ENCODE assay signal across 27 mouse cellular contexts in genomic region chr11:53304044-53304840, GRCm38 (mm10). TPM values are rescaled to one million over a fixed set of nuclear protein-coding genes. Genes with fewer than 3 reads are reported as not detected.
A peak's percentile ranks its signal among the peaks of the same experiment; 100 is the strongest.
DNase-seq lines count a peak whose midpoint lies in the region; ATAC-seq and TF ChIP-seq lines count a peak whose summit lies in the region.
"Had no signal": no experiment of that assay in that cellular context is flagged by ENCODE, and none has a peak within 500 bp of the region (broad histone marks: within the 10 kb centered on the region; RNA-seq: fewer than 3 reads in every experiment).

No protein-coding gene starts in this region.

- no peaks in the 10 kb centered on the region for H3K27me3 ChIP-seq in Patski
- no peaks in the 10 kb centered on the region for H3K27me3 ChIP-seq in stomach, postnatal 0 days (ENCODE audit: control insufficient read depth, insufficient read depth, low read length)
- H3K27me3 ChIP-seq: hindbrain, embryonic 12.5 days; limb, embryonic 15.5 days; liver, embryonic 15.5 days had no signal

- TF ChIP-seq EP300 in stomach, postnatal 0 days (optimal IDR thresholded peaks at IDR 0.05) = no peak

- H3K4me3 ChIP-seq in layer of hippocampus, adult 2 months = no peak overlapping the region
- H3K4me3 ChIP-seq in stomach, postnatal 0 days (ENCODE audit: low read depth, low read length) = no peak overlapping the region
- H3K4me3 ChIP-seq: erythroblast, embryonic 14.5 days; heart, embryonic 10.5 days; hindbrain, embryonic 12.5 days; limb, embryonic 10.5 days; limb, embryonic 15.5 days; liver, embryonic 15.5 days had no signal

- CTCF ChIA-PET in Patski (lab: Charles Lee) = interaction anchor here (1.4 kb wide), 1 partner anchor 10 kb away, joined by 3 read pairs; no protein-coding TSS in a partner anchor

- peak; percentile 26; the same call in 1 of the 2 replicates for TF ChIP-seq CTCF in layer of hippocampus, adult 2 months (conservative IDR thresholded peaks at IDR 0.05)
- peak; percentile 29 for TF ChIP-seq CTCF in Patski (IDR thresholded peaks at IDR 0.05)
- TF ChIP-seq CTCF in stomach, postnatal 0 days (IDR thresholded peaks at IDR 0.05; ENCODE audit: low read depth) = peak; percentile 21; the same call in 1 of the 2 replicates

- POLR2A ChIA-PET in Patski (lab: Charles Lee) = no interaction called here

- no peaks in the 10 kb centered on the region for H3K36me3 ChIP-seq in stomach, postnatal 0 days (ENCODE audit: control insufficient read depth, insufficient read depth, low read length)
- H3K36me3 ChIP-seq: heart, embryonic 10.5 days; hindbrain, embryonic 12.5 days; limb, embryonic 10.5 days; limb, embryonic 15.5 days; liver, embryonic 15.5 days had no signal

- no peak for ATAC-seq in Patski
- no peak for ATAC-seq in stomach, postnatal 0 days (ENCODE audit: low FRiP score, low TSS enrichment)
- ATAC-seq: forebrain, postnatal 0 days; hindbrain, postnatal 0 days; intestine, embryonic 16.5 days; midbrain, embryonic 16.5 days had no signal

- no peaks in the 10 kb centered on the region for H3K9me3 ChIP-seq in stomach, postnatal 0 days (ENCODE audit: control insufficient read depth, low read length)
- H3K9me3 ChIP-seq: heart, embryonic 10.5 days; hindbrain, embryonic 12.5 days; limb, embryonic 10.5 days; limb, embryonic 15.5 days; liver, embryonic 15.5 days had no signal

- intact Hi-C loops in gastrocnemius, postnatal 14 days (cut with DNase I; ENCODE audit: low total_unique reads) = no loop called here

- H3K27ac ChIP-seq in layer of hippocampus, adult 2 months = no peak overlapping the region
- no peak overlapping the region for H3K27ac ChIP-seq in stomach, postnatal 0 days (replicated peaks)
- H3K27ac ChIP-seq: heart, embryonic 10.5 days; hindbrain, embryonic 12.5 days; hindbrain, postnatal 0 days; limb, embryonic 10.5 days; limb, embryonic 15.5 days; liver, embryonic 15.5 days had no signal

- peaks cover 16% of the 10 kb centered on the region for H3K4me1 ChIP-seq in stomach, postnatal 0 days (replicated peaks; ENCODE audit: control insufficient read depth, insufficient read depth)

- no peak for DNase-seq in layer of hippocampus, adult 2 months (ENCODE audit: low spot score in 2 of 2)
- no peak for DNase-seq in layer of hippocampus, adult 11-12 months (ENCODE audit: low spot score)
- DNase-seq in A20 (ENCODE audit: low read depth, low spot score) (peak; percentile 34), Patski (ENCODE audit: low read depth, low spot score) (no peak)
- DNase-seq in stomach, postnatal 0 days (ENCODE audit: low spot score) = no peak
- DNase-seq in right cerebral cortex, adult 18-20 months = no peak
- DNase-seq in gastrocnemius, postnatal 14 days = no peak
- DNase-seq: adrenal gland, postnatal 36 days; cerebellum, adult 18-20 months; cerebellum, postnatal 10 days; forebrain, postnatal 0 days; heart, postnatal 36 days; kidney, adult 8-10 months; kidney, postnatal 10 days; lung, embryonic 14.5 days; lung, postnatal 14 days; spleen, adult 18-20 months; thymus, postnatal 4 days had no signal

- no peak overlapping the region for H3K4me2 ChIP-seq in stomach, postnatal 0 days (replicated peaks; ENCODE audit: low read depth)
- H3K4me2 ChIP-seq: hindbrain, embryonic 12.5 days; limb, embryonic 15.5 days; liver, embryonic 15.5 days; lung, embryonic 14.5 days had no signal

- 82% methylated on average over 14 of the region's 14 CpGs for WGBS in stomach, postnatal 0 days

- in situ Hi-C loops in Patski (cut with MboI; ENCODE audit: low pct_unique_long_range_greater_than_20kb) = loop anchor here (5.0 kb wide), 1 partner anchor 48 kb away; the partner anchor contains the start of gene Aff4

- no peak overlapping the region for H3K9ac ChIP-seq in stomach, postnatal 0 days (ENCODE audit: low read length)
- H3K9ac ChIP-seq: forebrain, postnatal 0 days; hindbrain, embryonic 12.5 days; limb, embryonic 15.5 days; liver, embryonic 15.5 days; lung, embryonic 14.5 days had no signal

RNA-seq across cellular contexts. Expression of gene Hspa4, which starts 4.0 kb away (rescaled TPM):
- total RNA-seq in layer of hippocampus, adult 2 months (2021) = 100 to 1,000 TPM; 165 to 179 TPM
- polyA plus RNA-seq in Patski (2021) = 190 TPM
- polyA plus RNA-seq in stomach, postnatal 0 days (2015; fragmentation: Nextera tagmentation; extraction: Ambion mirVana) = 53.6 and 59.9 TPM in 2 replicates
- 100 to 1,000 TPM in 1 of 2 experiments, 10 to 100 TPM in 1; 94.8 to 113 TPM for total RNA-seq in gastrocnemius, postnatal 14 days (2021)

RNA-seq across cellular contexts. Expression of gene Zcchc10, which starts 20.2 kb away (rescaled TPM):
- 10 to 100 TPM; 11.2 to 12.6 TPM for total RNA-seq in layer of hippocampus, adult 2 months (2021)
- 14.4 TPM for polyA plus RNA-seq in Patski (2021)
- polyA plus RNA-seq in stomach, postnatal 0 days (2015; fragmentation: Nextera tagmentation; extraction: Ambion mirVana) = 11.6 and 12.4 TPM in 2 replicates
- 1 to 10 TPM; 7.4 to 8.7 TPM for total RNA-seq in gastrocnemius, postnatal 14 days (2021)

RNA-seq across cellular contexts. Expression of gene Aff4, which starts 46.4 kb away (rescaled TPM):
- 100 to 1,000 TPM; 241 to 245 TPM for total RNA-seq in layer of hippocampus, adult 2 months (2021)
- 73.6 TPM for polyA plus RNA-seq in Patski (2021)
- polyA plus RNA-seq in stomach, postnatal 0 days (2015; fragmentation: Nextera tagmentation; extraction: Ambion mirVana) = 18.5 and 28.5 TPM in 2 replicates
- 10 to 100 TPM; 82.6 to 94.5 TPM for total RNA-seq in gastrocnemius, postnatal 14 days (2021)
